Mouse (Mus musculus) embryonic facial prominence, embryonic 15.5 days (tissue): ENCODE data around the gene Agmo. TPM values are rescaled to one million over a fixed set of nuclear protein-coding genes. Genes with fewer than 3 reads are reported as not detected.

Experiments
- ATAC-seq: fragments of 200-750 bp; cut with Nextera tagmentation; 2 replicates; pipeline ENCODE4 v1.8.0; 2017; ENCODE audit warnings: low read depth, moderate TSS enrichment; ENCODE audit not compliant: insufficient number of reproducible peaks, low FRiP score, low TSS enrichment
- H3K27ac ChIP-seq: fragments of 300-500 bp; sonication (generic); replicated peaks from 2 replicates; pipeline ENCODE4 v1.5.1; 2015; ENCODE audit warnings: mild to moderate bottlenecking, inconsistent platforms
- H3K27me3 ChIP-seq: fragments of 300-500 bp; sonication (generic); 2 replicates; pipeline ENCODE4 v1.6.1; 2015; ENCODE audit warnings: inconsistent platforms
- H3K36me3 ChIP-seq: fragments of 300-500 bp; sonication (generic); 2 replicates; pipeline ENCODE4 v1.6.1; 2015; ENCODE audit warnings: mild to moderate bottlenecking, inconsistent platforms
- H3K4me1 ChIP-seq: fragments of 300-500 bp; sonication (generic); 2 replicates; pipeline ENCODE4 v1.6.1; 2015; ENCODE audit warnings: inconsistent platforms
- H3K4me2 ChIP-seq: fragments of 300-500 bp; sonication (generic); replicated peaks from 2 replicates; pipeline ENCODE4 v1.6.1; 2015; ENCODE audit warnings: mild to moderate bottlenecking, inconsistent platforms
- H3K4me3 ChIP-seq: fragments of 300-500 bp; sonication (generic); replicated peaks from 2 replicates; pipeline ENCODE4 v1.5.1; 2015; ENCODE audit warnings: mild to moderate bottlenecking, inconsistent platforms
- H3K9ac ChIP-seq: fragments of 300-500 bp; sonication (generic); 2 replicates; pipeline ENCODE4 v1.6.1; 2015; ENCODE audit warnings: inconsistent platforms
- H3K9me3 ChIP-seq: fragments of 300-500 bp; sonication (generic); replicated peaks from 2 replicates; pipeline ENCODE4 v1.6.1; 2016; ENCODE audit warnings: inconsistent platforms
- WGBS: fragments of 180-500 bp; shearing (Covaris S2); methylation state at CpG from one replicate; pipeline ENCODE4 v1.1.7; 2015; 5-methylcytosine and 5-hydroxymethylcytosine counted together
- polyA plus RNA-seq: library from polyadenylated mRNA; unstranded; fragments of >200 nt; fragmentation: Nextera tagmentation; extraction: Ambion mirVana; gene quantifications from 2 replicates; pipeline ENCODE4 v1.2.1, GENCODE M21; 2015

Agmo gene
- polyA plus RNA-seq, 1 experiment from 2014 or later = 1.2 TPM

DNA sequence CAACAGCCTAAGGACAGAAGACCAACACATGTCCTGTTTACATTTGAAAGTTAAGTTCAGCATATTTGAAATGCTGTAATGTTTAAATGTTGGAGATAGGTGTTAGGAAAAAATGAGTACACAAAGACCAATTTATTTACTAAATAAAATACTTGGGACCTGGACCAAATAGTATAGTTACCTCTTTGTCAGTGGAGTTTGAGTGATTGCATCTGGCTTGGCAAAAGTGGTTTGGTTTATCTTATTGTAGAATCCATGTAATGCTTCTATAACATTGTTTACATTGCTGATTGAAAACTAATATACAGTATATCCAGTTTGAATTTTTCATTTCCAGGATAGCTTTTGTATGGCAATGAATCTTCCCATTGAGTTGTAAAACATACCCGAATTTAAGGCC is 193.0 kb downstream of the Agmo start:
- no peak for ATAC-seq
- Histone ChIP-seq H3K4me2 (no peak overlapping the region), H3K9ac (no peak overlapping the region), H3K4me1 (no peaks in the 10 kb centered on the region), H3K4me3 (no peak overlapping the region), H3K27ac (no peak overlapping the region), H3K36me3 (no peaks in the 10 kb centered on the region), H3K9me3 (no peaks in the 10 kb centered on the region), H3K27me3 (no peaks in the 10 kb centered on the region)
- 80% methylated on average over 1 of the region's 1 CpGs for WGBS

DNA sequence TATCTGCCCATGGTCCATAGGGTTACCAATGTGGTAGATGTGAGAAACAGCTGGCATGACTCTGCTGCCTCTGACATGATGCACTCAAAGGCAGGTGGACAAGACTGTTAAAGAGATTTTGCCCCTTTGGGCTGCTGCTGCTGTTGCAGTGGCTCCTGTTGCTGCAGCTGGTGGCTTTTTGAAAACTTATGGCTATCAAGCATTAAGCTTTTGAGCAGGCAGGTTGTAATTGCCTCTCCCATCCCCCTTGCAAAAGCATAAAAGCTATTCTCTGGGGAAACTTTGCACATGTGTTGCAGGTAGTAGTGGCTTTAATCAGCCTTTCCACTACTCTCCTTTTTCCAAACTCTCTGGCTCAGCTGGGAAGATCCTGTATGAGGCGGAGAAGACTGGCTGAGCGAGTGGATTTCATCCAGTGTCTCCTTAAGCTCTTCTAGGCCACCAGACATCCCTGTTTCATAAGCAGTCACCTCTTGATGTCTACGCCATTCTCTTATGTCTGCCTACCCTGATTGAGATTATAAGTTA is 201.1 kb downstream of the Agmo start:
- H3K9me3 ChIP-seq = no peaks in the 10 kb centered on the region
- H3K4me1 ChIP-seq = no peaks in the 10 kb centered on the region
- no peak overlapping the region for H3K9ac ChIP-seq
- no peak overlapping the region for H3K4me2 ChIP-seq
- 79% methylated on average over 3 of the region's 3 CpGs for WGBS
- no peak overlapping the region for H3K4me3 ChIP-seq
- H3K27me3 ChIP-seq = no peaks in the 10 kb centered on the region
- ATAC-seq = no peak
- no peaks in the 10 kb centered on the region for H3K36me3 ChIP-seq
- no peak overlapping the region for H3K27ac ChIP-seq

DNA sequence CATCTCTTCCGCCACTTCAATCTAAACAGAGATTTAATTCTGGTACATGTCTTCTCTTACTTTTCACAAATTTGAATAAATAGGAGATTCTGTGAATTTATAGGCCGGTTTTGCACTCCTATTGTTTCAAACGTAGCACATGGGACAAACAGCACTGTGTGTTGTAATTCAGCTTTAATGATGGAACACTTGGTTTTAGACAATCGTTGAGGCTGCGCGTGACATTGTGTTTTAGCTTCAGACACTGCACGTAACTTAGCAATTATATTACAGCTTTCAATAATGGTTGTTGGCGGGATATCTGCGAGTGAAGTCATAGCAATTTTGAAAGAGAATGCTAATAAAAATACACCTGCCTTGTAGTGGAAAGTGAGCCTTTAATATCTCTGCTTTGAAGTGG is 203.8 kb downstream of the Agmo start:
- Histone ChIP-seq H3K4me3 (no peak overlapping the region), H3K27ac (no peak overlapping the region), H3K4me2 (no peak overlapping the region), H3K9ac (no peak overlapping the region), H3K27me3 (no peaks in the 10 kb centered on the region), H3K4me1 (no peaks in the 10 kb centered on the region), H3K36me3 (no peaks in the 10 kb centered on the region), H3K9me3 (no peaks in the 10 kb centered on the region)
- 60% methylated on average over 9 of the region's 9 CpGs for WGBS
- no peak for ATAC-seq

DNA sequence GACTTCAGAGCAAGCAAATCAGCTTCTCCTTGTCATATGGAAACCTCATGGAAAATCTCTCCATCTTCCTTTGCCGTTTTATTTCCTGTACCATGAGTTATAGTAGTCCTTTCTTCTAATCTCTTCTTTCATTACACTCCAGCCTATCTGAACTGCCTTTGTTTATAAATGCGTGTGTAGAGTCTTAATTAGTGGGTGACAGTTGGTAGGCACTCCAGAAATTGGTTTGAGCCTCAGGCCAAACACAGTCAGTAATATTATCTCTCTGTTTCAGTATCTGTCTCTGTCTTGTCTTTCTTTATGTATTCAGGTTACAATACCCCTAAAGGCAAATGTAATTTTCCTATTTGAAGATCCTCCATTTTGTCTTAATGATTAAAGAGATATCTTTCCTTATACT is 208.2 kb downstream of the Agmo start:
- ATAC-seq = no peak
- Histone ChIP-seq H3K27me3 (no peaks in the 10 kb centered on the region), H3K9ac (no peak overlapping the region), H3K4me1 (no peaks in the 10 kb centered on the region), H3K9me3 (no peaks in the 10 kb centered on the region), H3K4me3 (no peak overlapping the region), H3K4me2 (no peak overlapping the region), H3K27ac (no peak overlapping the region), H3K36me3 (no peaks in the 10 kb centered on the region)
- WGBS = 21% methylated on average over 2 of the region's 2 CpGs

DNA sequence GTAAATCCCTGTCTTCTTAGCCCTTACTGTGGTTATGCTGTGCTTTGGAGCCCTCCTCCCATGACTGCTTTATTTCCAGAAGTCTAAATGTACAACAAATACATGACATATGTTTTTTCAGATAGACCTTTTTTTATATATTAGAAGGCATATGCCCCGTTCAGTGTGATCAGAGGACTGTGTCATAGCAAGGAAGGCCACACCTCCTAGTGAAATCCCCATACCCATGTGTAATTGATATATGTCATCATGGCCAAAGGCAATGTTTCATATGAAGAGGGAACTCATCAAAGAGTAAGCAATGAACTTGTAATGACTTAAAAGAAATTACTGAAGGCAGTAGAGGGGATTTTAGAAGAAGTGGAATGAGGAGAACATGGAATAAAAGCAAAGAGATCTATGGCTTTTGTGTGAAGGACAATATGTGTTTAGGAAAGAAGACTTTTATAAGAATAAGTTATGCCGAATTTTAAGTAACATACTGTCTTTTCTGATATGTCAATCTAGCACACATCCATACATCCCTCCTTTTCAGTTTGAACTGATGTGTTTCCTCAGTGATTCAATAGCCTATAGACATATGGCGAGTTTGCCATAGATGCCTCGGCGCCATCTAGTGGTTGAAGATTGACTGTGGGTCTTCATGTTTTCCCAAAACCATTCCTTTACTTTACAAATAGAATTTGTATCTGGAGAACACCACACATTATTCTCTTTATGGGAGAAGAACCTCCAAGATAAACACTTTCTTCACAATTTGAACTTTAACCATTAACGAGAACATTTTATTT is 209.1 kb downstream of the Agmo start:
- no peak overlapping the region for H3K27ac ChIP-seq
- no peaks in the 10 kb centered on the region for H3K9me3 ChIP-seq
- no peaks in the 10 kb centered on the region for H3K4me1 ChIP-seq
- H3K4me3 ChIP-seq = no peak overlapping the region
- no peaks in the 10 kb centered on the region for H3K36me3 ChIP-seq
- H3K27me3 ChIP-seq = no peaks in the 10 kb centered on the region
- no peak overlapping the region for H3K9ac ChIP-seq
- no peak for ATAC-seq
- H3K4me2 ChIP-seq = no peak overlapping the region
- WGBS = 11% methylated on average over 6 of the region's 6 CpGs

DNA sequence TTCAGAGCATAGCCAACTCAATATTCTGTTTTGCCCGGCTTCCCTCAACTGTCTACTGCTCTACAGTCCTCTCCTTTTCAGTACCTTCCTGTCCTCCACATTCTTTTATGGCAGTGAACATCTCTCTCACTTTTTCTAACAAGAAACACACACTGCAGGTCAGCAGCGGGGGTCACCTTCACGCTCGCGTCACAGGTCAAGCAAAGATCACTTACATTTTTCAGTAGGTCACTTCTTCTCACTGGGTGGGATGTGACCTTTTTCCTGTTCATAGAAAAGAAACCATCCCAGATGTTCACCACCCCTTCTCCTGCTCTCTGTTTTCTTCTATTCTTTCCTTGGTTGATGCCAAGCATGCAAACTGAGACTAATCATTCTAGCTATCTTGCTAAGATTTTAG is 230.2 kb downstream of the Agmo start:
- no peak overlapping the region for H3K9ac ChIP-seq
- no peaks in the 10 kb centered on the region for H3K9me3 ChIP-seq
- no peaks in the 10 kb centered on the region for H3K4me1 ChIP-seq
- H3K27me3 ChIP-seq = no peaks in the 10 kb centered on the region
- WGBS = 33% methylated on average over 5 of the region's 5 CpGs
- no peak overlapping the region for H3K4me2 ChIP-seq
- H3K4me3 ChIP-seq = no peak overlapping the region
- H3K27ac ChIP-seq = no peak overlapping the region
- H3K36me3 ChIP-seq = no peaks in the 10 kb centered on the region
- ATAC-seq = no peak

DNA sequence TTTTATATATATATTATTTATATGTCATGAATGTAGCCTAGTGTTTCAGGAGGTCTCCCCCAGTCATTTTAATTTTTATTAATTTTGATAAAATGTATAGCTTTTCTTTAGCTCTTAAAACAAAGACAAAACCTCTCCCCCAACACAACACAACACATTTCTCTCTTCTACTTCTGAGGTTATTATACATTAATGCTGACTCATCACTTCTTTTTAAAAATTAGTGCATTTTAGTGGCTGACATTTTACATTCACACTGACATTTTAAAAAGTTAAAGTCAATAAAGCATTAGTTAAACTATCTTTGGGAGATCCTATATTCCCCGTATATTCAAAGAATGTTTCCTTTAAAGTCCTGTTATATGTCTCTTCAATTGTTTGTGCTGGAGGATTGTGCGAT is 235.4 kb downstream of the Agmo start:
- Histone ChIP-seq H3K27ac (no peak overlapping the region), H3K4me3 (no peak overlapping the region), H3K27me3 (no peaks in the 10 kb centered on the region), H3K9ac (no peak overlapping the region), H3K4me2 (no peak overlapping the region), H3K36me3 (no peaks in the 10 kb centered on the region), H3K4me1 (no peaks in the 10 kb centered on the region), H3K9me3 (no peaks in the 10 kb centered on the region)
- no peak for ATAC-seq
- WGBS = 91% methylated on average over 2 of the region's 2 CpGs

DNA sequence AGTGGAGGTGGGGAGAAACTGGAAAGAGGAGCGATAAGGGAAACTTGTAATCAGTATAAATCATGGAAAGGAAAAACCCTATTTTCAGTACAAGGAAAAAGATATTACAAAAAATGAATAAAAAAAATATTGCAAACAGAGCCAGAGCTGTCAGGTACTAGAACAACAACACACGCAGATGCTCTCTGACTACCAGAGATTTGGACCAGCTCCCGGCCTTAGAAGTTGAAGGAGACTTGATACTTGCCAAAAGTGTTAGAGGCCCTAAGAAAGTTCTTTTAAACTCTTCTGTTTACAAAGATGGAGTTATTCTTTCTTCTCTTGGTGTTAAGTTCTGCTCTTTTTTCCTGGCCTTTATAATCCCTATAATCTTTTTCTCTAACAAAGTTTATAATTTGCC is 246.6 kb downstream of the Agmo start:
- Histone ChIP-seq H3K9me3 (no peaks in the 10 kb centered on the region), H3K36me3 (no peaks in the 10 kb centered on the region), H3K27ac (no peak overlapping the region), H3K4me2 (no peak overlapping the region), H3K27me3 (no peaks in the 10 kb centered on the region), H3K4me3 (no peak overlapping the region), H3K9ac (no peak overlapping the region), H3K4me1 (no peaks in the 10 kb centered on the region)
- ATAC-seq = no peak
- WGBS = 75% methylated on average over 3 of the region's 3 CpGs

DNA sequence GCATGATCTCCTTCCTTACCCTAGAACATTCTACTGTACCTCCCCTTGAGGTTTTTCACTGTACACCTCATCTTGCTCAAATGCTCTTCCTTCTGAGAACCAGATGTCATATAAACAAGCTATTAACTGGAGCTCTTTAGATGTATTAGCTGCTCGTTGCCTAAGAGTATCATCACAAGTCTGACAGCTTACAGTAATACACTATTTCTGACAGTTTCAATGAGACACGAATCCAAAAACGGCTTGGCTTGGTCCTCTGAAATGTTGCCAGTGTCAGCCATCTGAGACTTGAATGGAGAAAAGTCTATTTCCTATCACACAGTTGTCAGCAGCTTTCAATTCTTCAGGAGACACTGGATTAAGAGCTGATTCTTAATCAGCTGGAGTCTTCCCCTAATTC is 257.4 kb downstream of the Agmo start:
- Histone ChIP-seq H3K9ac (no peak overlapping the region), H3K9me3 (no peaks in the 10 kb centered on the region), H3K27ac (no peak overlapping the region), H3K4me3 (no peak overlapping the region), H3K4me2 (no peak overlapping the region), H3K36me3 (no peaks in the 10 kb centered on the region), H3K4me1 (no peaks in the 10 kb centered on the region), H3K27me3 (no peaks in the 10 kb centered on the region)
- WGBS = 57% methylated on average over 3 of the region's 3 CpGs
- no peak for ATAC-seq

DNA sequence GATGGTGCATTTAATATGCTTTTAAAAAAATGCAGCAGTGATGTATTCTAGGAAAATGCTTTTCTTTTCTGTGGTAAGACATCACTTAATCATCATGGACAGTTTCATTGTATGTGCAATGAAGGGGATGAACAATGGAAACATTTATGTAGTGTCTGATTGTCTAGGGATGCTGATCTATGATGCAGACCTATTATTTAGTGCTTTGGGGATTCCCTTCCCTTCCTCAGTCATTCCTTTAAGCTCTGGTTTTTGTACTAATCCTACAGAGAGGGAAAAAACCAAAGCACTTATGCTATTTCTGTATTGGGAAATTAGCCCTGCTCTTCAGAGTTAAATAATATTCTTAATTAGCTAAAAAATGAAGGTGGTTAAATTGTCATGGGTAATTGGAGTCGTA is 266.0 kb downstream of the Agmo start:
- Histone ChIP-seq H3K9me3 (no peaks in the 10 kb centered on the region), H3K4me3 (no peak overlapping the region), H3K4me2 (no peak overlapping the region), H3K36me3 (no peaks in the 10 kb centered on the region), H3K27me3 (no peaks in the 10 kb centered on the region), H3K4me1 (no peaks in the 10 kb centered on the region), H3K27ac (no peak overlapping the region), H3K9ac (no peak overlapping the region)
- 61% methylated on average over 1 of the region's 1 CpGs for WGBS
- ATAC-seq = no peak

DNA sequence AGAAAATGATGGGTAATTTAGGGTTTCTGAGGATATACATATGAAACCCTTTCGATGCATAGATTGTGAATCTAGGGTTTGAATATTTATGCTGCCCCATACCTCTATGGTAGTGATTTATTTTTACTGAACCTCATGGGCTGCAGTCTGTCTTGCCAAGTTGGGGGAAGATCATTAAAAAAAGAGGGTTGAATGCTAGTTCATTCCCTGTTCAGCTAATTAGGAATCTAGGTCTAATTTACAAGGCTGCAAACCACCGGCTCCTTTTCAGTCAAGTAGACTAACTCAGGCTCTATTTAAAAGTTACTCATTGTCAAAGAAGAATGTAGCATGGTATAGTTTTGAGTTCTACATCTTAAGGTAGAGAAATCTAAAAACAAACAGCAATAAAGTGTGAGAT is 266.4 kb downstream of the Agmo start:
- H3K9ac ChIP-seq = no peak overlapping the region
- no peaks in the 10 kb centered on the region for H3K27me3 ChIP-seq
- no peaks in the 10 kb centered on the region for H3K36me3 ChIP-seq
- no peaks in the 10 kb centered on the region for H3K4me1 ChIP-seq
- WGBS = 78% methylated on average over 2 of the region's 2 CpGs
- no peak overlapping the region for H3K27ac ChIP-seq
- ATAC-seq = no peak
- no peak overlapping the region for H3K4me3 ChIP-seq
- no peak overlapping the region for H3K4me2 ChIP-seq
- no peaks in the 10 kb centered on the region for H3K9me3 ChIP-seq

DNA sequence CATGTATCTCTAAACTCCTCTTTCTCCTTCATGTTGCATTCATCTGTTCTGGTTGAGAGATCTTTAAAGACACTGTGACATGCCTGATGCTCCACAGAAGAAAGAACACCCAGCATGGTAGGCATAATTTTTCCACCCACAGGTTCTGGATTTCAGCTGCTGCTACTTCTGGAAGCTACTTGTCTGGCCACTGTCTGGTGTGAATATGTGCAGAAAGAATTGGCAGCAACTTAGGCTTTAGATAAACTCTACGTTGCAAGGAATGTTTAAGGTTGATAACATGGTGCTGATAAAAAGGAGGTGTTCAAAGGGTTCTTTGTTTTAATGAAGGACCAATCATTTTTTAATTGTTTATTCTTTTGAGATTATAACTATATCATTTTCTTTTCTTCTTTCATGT is 280.3 kb downstream of the Agmo start:
- Histone ChIP-seq H3K9me3 (0 out of 2 replicates have a peak, but pooled peaks cover 4% of the 10 kb centered on the region), H3K4me3 (no peak overlapping the region), H3K9ac (no peak overlapping the region), H3K27me3 (no peaks in the 10 kb centered on the region), H3K4me1 (no peaks in the 10 kb centered on the region), H3K4me2 (no peak overlapping the region), H3K27ac (no peak overlapping the region), H3K36me3 (no peaks in the 10 kb centered on the region)
- WGBS = 54% methylated on average over 1 of the region's 1 CpGs
- ATAC-seq = no peak
